Mouse (Mus musculus): ENCODE results near the gene Polm. TPM values are rescaled to one million over a fixed set of nuclear protein-coding genes. Genes with fewer than 3 reads are reported as not detected.

The Polm gene
- polyA plus RNA-seq, 1 experiment from 2014 or later: 7.8 TPM

DNA sequence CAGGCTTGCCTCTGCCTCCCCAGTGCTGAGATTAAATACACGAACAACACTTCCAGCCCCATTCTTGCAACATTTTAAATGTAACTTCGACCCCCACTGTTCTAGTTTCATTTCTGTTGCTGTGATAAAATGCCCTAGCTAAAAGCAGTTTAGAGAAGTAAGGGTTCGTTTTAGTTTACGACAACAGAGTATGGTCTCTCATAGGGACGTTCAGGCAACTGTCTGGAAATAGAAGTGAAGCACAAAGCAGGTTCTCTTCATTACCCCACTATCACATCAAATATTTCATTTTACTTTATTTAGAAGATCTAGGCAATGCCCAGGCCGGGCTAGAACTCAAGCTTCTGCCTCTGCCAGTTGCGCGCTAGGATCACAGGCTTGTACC is 50.2 kb downstream of the Polm start:
- H3K9me3 ChIP-seq (replicated peaks): no peaks in the 10 kb centered on the region
- no peaks in the 10 kb centered on the region for H3K27me3 ChIP-seq
- H3K4me3 ChIP-seq: peak overlapping the region; percentile 94
- 38% methylated on average over 8 of the region's 8 CpGs for WGBS
- peaks cover 16% of the 10 kb centered on the region for H3K36me3 ChIP-seq (ENCODE audit: poor library complexity, severe bottlenecking)
- H3K4me1 ChIP-seq: peaks cover 23% of the 10 kb centered on the region
- H3K27ac ChIP-seq: peak overlapping the region; percentile 82
- ATAC-seq: no peak
- peak overlapping the region; percentile 88 for H3K9ac ChIP-seq
- peak overlapping the region; percentile 95 for H3K4me2 ChIP-seq

DNA sequence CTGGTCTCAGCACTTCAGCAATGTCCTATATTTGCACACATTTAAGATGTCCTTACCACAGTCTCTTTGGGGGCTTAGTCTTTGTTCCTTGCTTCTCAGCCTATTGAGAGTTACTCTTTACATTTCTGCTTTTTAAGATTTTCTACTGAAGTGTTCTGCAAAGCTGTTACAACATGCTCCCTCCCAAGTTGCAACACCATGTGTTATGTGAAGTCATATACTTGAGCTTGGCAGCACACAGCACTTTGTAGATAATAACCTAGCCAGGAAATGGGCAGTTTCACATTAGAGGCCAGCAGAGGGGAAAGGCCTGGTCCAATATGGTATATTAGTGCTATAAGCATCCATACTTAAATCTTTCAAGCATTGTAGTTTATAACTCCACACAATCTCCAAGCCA is 52.1 kb downstream of the Polm start:
- no peak overlapping the region for H3K4me2 ChIP-seq
- no peak overlapping the region for H3K9ac ChIP-seq
- H3K4me1 ChIP-seq: peaks cover 23% of the 10 kb centered on the region
- H3K36me3 ChIP-seq (ENCODE audit: poor library complexity, severe bottlenecking): no peaks in the 10 kb centered on the region
- no peak for ATAC-seq
- H3K9me3 ChIP-seq (replicated peaks): no peaks in the 10 kb centered on the region
- H3K27me3 ChIP-seq: no peaks in the 10 kb centered on the region
- H3K4me3 ChIP-seq: no peak overlapping the region
- no peak overlapping the region for H3K27ac ChIP-seq

DNA sequence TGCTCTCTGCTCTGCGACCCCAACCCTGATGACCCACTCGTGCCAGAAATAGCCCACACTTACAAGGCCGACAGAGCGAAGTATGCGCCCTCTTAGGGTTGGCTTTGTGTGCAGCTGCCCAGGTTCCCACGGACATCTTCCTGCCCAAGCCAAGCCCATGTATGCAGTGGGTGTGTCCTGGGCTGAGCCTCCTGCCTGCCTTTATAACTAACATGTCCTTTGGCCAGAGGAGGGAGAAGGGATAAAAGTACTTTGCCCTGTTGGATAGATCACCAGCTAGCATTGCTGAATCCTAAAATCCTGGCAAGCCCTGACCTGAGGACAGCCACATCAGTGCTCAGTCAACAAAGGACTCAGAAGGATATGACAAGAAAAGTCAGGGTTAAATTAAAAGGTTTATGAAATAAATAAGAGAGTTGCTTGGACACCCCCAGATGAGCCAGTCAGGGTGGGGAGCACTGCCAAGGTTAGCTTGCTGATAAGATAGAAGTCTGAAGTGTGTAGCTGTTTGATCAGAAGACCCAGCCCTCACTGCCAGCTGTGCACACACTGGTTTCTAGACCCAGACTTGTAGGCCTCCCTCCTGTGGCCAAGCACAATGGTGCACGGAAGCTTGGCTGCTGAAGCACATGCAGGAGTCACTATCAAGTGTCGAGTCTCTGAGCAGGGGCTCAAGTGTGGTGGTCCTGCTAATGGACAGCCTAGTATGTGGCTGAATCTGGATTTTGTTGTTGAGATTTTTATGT is 55.4 kb downstream of the Polm start:
- H3K27ac ChIP-seq: no peak overlapping the region
- no peaks in the 10 kb centered on the region for H3K9me3 ChIP-seq (replicated peaks)
- H3K9ac ChIP-seq: no peak overlapping the region
- H3K27me3 ChIP-seq: no peaks in the 10 kb centered on the region
- WGBS: 70% methylated on average over 8 of the region's 8 CpGs
- H3K36me3 ChIP-seq (ENCODE audit: poor library complexity, severe bottlenecking): no peaks in the 10 kb centered on the region
- H3K4me2 ChIP-seq: no peak overlapping the region
- H3K4me1 ChIP-seq: peaks cover 4% of the 10 kb centered on the region
- H3K4me3 ChIP-seq: no peak overlapping the region
- no peak for ATAC-seq

GRCm38 (mm10) chr11:5780035-5780499 is 57.7 kb downstream of the Polm start:
- no peak for ATAC-seq
- no peaks in the 10 kb centered on the region for H3K36me3 ChIP-seq (ENCODE audit: poor library complexity, severe bottlenecking)
- H3K27ac ChIP-seq: no peak overlapping the region
- H3K9ac ChIP-seq: no peak overlapping the region
- no peaks in the 10 kb centered on the region for H3K9me3 ChIP-seq (replicated peaks)
- no peaks in the 10 kb centered on the region for H3K27me3 ChIP-seq
- 0 out of 2 replicates have a peak, but pooled peaks cover 2% of the 10 kb centered on the region for H3K4me1 ChIP-seq
- H3K4me2 ChIP-seq: no peak overlapping the region
- 91% methylated on average over 6 of the region's 6 CpGs for WGBS
- no peak overlapping the region for H3K4me3 ChIP-seq

DNA sequence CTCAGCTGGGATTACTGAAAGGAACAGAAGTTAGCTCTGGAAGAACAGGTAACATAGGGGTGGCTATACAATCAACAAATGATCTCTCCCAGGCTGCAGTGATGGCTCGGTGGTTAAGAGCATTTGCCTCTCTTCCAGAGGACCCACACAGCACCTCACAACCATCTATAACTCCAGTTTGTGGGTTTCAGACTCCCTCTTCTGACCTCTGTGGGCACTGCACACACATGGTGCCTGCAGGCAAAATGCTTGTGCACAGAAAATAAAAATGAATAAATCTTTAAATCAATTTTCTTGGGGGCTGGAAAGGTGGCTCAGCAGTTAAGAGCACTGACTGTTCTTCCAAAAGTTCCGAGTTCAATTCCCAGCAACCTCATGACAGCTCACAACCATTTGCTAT is 59.3 kb downstream of the Polm start:
- H3K4me3 ChIP-seq: no peak overlapping the region
- H3K36me3 ChIP-seq (ENCODE audit: poor library complexity, severe bottlenecking): no peaks in the 10 kb centered on the region

More for the DNA sequence above, 59.3 kb downstream of the Polm start:
- WGBS: 68% methylated on average over 2 of the region's 2 CpGs
- ATAC-seq: no peak
- H3K27ac ChIP-seq: no peak overlapping the region
- H3K9me3 ChIP-seq (replicated peaks): no peaks in the 10 kb centered on the region
- 0 out of 2 replicates have a peak, but pooled peaks cover 2% of the 10 kb centered on the region for H3K4me1 ChIP-seq
- no peak overlapping the region for H3K9ac ChIP-seq
- H3K4me2 ChIP-seq: no peak overlapping the region
- H3K27me3 ChIP-seq: no peaks in the 10 kb centered on the region

Other genes starting within 250 kb of the Polm start
- 185 and 188 TPM in 2 replicates for gene Mrps24, start 122.3 kb downstream of the Polm start, polyA plus RNA-seq (2015; fragmentation: Nextera tagmentation; extraction: Ambion mirVana)
- 24.9 and 25.7 TPM in 2 replicates for gene Urgcp, start 75.6 kb downstream of the Polm start, polyA plus RNA-seq (2015; fragmentation: Nextera tagmentation; extraction: Ambion mirVana)
- 133 and 136 TPM in 2 replicates for gene Dbnl, start 49.5 kb downstream of the Polm start, polyA plus RNA-seq (2015; fragmentation: Nextera tagmentation; extraction: Ambion mirVana)
- 1.2 and 3.1 TPM in 2 replicates for gene Pgam2, start 34.3 kb downstream of the Polm start, polyA plus RNA-seq (2015; fragmentation: Nextera tagmentation; extraction: Ambion mirVana)
- gene Aebp1, start 23.9 kb upstream of the Polm start, polyA plus RNA-seq (2015; fragmentation: Nextera tagmentation; extraction: Ambion mirVana): 5.5 and 6.0 TPM in 2 replicates
- gene Pold2, start 40.3 kb upstream of the Polm start, polyA plus RNA-seq (2015; fragmentation: Nextera tagmentation; extraction: Ambion mirVana): 100 and 102 TPM in 2 replicates
- gene Myl7, start 60.8 kb upstream of the Polm start, polyA plus RNA-seq (2015; fragmentation: Nextera tagmentation; extraction: Ambion mirVana): 1.5 TPM in 1 of 2 replicates, not detected in the other
- 4.7 and 5.8 TPM in 2 replicates for gene Gck, start 112.1 kb upstream of the Polm start, polyA plus RNA-seq (2015; fragmentation: Nextera tagmentation; extraction: Ambion mirVana)
- gene Ykt6, start 117.7 kb upstream of the Polm start, polyA plus RNA-seq (2015; fragmentation: Nextera tagmentation; extraction: Ambion mirVana): 65.3 and 83.1 TPM in 2 replicates
- 26.1 and 32.8 TPM in 2 replicates for gene Camk2b, start 228.3 kb upstream of the Polm start, polyA plus RNA-seq (2015; fragmentation: Nextera tagmentation; extraction: Ambion mirVana)